Mouse (Mus musculus) gastrocnemius, adult 18-20 months (tissue): ENCODE measurements around the gene Dpyd. TPM values are rescaled to one million over a fixed set of nuclear protein-coding genes. Genes with fewer than 3 reads are reported as not detected.

Experiments used
- DNase-seq: peaks from one replicate; pipeline ENCODE4 v3.0.0; 2021; ENCODE audit warnings: low spot score
- total RNA-seq, 2 experiments: library from RNA; stranded (reverse); gene quantifications; 2 replicates each; pipeline ENCODE4 v1.2.3; 2021

The Dpyd gene
- total RNA-seq, 2 experiments from 2014 or later = 2.1 to 3.0 TPM

- DNase-seq = no peak
Observed at GRCm38 (mm10) chr3:118675441-118675840, 113.5 kb downstream of the Dpyd start.

GRCm38 (mm10) chr3:118676052-118676777, 114.3 kb downstream of the Dpyd start:
- DNase-seq = no peak

GRCm38 (mm10) chr3:118680803-118681202, 118.9 kb downstream of the Dpyd start:
- DNase-seq = no peak

GRCm38 (mm10) chr3:118750269-118750668, 188.3 kb downstream of the Dpyd start:
- DNase-seq = no peak

- DNase-seq = no peak
Observed at GRCm38 (mm10) chr3:118753623-118754022, 191.7 kb downstream of the Dpyd start.

GRCm38 (mm10) chr3:118756099-118756498, 194.2 kb downstream of the Dpyd start:
- DNase-seq = no peak

- DNase-seq = no peak
Observed at GRCm38 (mm10) chr3:118812885-118813284, 251.0 kb downstream of the Dpyd start.

- no peak for DNase-seq
Observed at GRCm38 (mm10) chr3:118850613-118851527, 288.9 kb downstream of the Dpyd start.

- DNase-seq = no peak
Observed at GRCm38 (mm10) chr3:118852711-118853110, 290.8 kb downstream of the Dpyd start.

GRCm38 (mm10) chr3:118855411-118855810, 293.5 kb downstream of the Dpyd start:
- no peak for DNase-seq

GRCm38 (mm10) chr3:118869113-118870107, 307.5 kb downstream of the Dpyd start:
- DNase-seq = no peak

GRCm38 (mm10) chr3:118875871-118876270, 313.9 kb downstream of the Dpyd start:
- DNase-seq = no peak

- no peak for DNase-seq
Observed at GRCm38 (mm10) chr3:118899036-118899435, 337.1 kb downstream of the Dpyd start.

- DNase-seq = no peak
Observed at GRCm38 (mm10) chr3:118991312-118991711, 429.4 kb downstream of the Dpyd start.

GRCm38 (mm10) chr3:118991793-118992192, 429.9 kb downstream of the Dpyd start:
- DNase-seq = no peak

- no peak for DNase-seq
Observed at GRCm38 (mm10) chr3:119021255-119021654, 459.3 kb downstream of the Dpyd start.

GRCm38 (mm10) chr3:119042611-119043010, 480.7 kb downstream of the Dpyd start:
- no peak for DNase-seq

GRCm38 (mm10) chr3:119056144-119056543, 494.2 kb downstream of the Dpyd start:
- no peak for DNase-seq

GRCm38 (mm10) chr3:119063214-119063613, 501.3 kb downstream of the Dpyd start:
- no peak for DNase-seq

- DNase-seq = no peak
Observed at GRCm38 (mm10) chr3:119063642-119064041, 501.7 kb downstream of the Dpyd start.

GRCm38 (mm10) chr3:119064746-119065145, 502.8 kb downstream of the Dpyd start:
- no peak for DNase-seq
